Mouse (Mus musculus) bone marrow macrophage, adult 2 months (primary cell): ENCODE results near the gene Npas3.

ENCODE experiments used
- CTCF ChIP-seq: IDR thresholded peaks from 2 replicates; pipeline ENCODE4 v1.5.1; 2012; ENCODE audit warnings: low read depth, mild to moderate bottlenecking, low read length, moderate library complexity
- POLR2A ChIP-seq: IDR thresholded peaks from 2 replicates; pipeline ENCODE4 v1.6.1; 2012; ENCODE audit warnings: mild to moderate bottlenecking, low read depth, low read length, borderline replicate concordance

DNA sequence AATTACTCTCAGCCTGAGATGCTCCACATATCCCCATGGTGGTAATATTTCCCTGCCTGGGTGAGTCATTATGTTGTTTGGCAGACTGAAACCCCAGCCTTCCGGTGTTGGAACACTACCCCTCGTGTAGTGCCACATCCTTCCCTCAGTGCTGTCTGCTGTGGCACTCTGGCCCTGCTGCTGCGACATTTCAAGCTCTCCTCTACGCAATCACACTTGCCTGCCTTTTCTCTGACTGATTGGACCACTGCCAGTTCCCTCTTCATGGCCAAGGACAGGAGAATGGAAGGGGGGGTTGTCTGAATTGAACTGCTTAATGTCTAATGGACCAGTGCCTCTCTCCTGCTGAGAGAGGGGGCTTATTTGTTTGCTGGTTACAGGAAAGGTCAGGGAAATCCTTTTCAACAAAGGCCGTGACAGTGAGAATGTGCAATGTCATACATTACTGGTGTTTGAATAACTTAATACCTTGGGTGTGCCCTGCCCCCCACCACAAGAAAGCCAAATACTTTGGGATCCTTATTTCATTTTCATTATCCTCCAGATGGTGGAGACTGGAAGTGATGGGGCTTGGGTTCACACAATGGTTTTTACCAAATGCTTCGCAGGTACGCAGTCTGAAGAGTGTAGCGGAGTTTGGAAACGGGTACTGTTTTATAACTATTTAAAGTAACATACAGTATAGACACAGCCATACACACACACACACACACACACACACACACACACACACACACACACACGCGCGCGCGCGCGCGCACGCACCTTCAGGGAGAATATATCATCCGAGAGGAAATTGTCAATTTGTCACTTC, 339.4 kb downstream of the Npas3 start:
- TF ChIP-seq CTCF: no peak
- no peak for TF ChIP-seq POLR2A
